Mouse (Mus musculus) forebrain, embryonic 15.5 days (tissue): ENCODE data around the gene Cyp19a1. TPM values are rescaled to one million over a fixed set of nuclear protein-coding genes. Genes with fewer than 3 reads are reported as not detected.

Experiments
- ATAC-seq: fragments of 200-750 bp; cut with Nextera tagmentation; replicated peaks from 2 replicates; pipeline ENCODE4 v1.8.0; 2017; ENCODE audit warnings: mild to moderate bottlenecking, moderate TSS enrichment, moderate library complexity
- H3K27ac ChIP-seq: fragments of 300-500 bp; sonication (generic); replicated peaks from 2 replicates; pipeline ENCODE4 v1.5.1; 2015; ENCODE audit warnings: mild to moderate bottlenecking, inconsistent platforms
- H3K27me3 ChIP-seq: fragments of 300-500 bp; sonication (generic); 2 replicates; pipeline ENCODE4 v1.6.1; 2015; ENCODE audit warnings: inconsistent platforms
- H3K36me3 ChIP-seq: fragments of 300-500 bp; sonication (generic); 2 replicates; pipeline ENCODE4 v1.6.1; 2015; ENCODE audit warnings: mild to moderate bottlenecking, inconsistent platforms
- H3K4me1 ChIP-seq: fragments of 300-500 bp; sonication (generic); 2 replicates; pipeline ENCODE4 v1.6.1; 2015; ENCODE audit warnings: inconsistent platforms
- H3K4me2 ChIP-seq: fragments of 300-500 bp; sonication (generic); replicated peaks from 2 replicates; pipeline ENCODE4 v1.6.1; 2015; ENCODE audit warnings: mild to moderate bottlenecking, inconsistent platforms
- H3K4me3 ChIP-seq: fragments of 300-500 bp; sonication (generic); 2 replicates; pipeline ENCODE4 v1.5.1; 2015; ENCODE audit warnings: mild to moderate bottlenecking, inconsistent platforms
- H3K9ac ChIP-seq: fragments of 300-500 bp; sonication (generic); replicated peaks from 2 replicates; pipeline ENCODE4 v1.6.1; 2015; ENCODE audit warnings: mild to moderate bottlenecking, inconsistent platforms
- H3K9me3 ChIP-seq: fragments of 300-500 bp; sonication (generic); 2 replicates; pipeline ENCODE4 v1.6.1; 2016; ENCODE audit warnings: inconsistent platforms
- WGBS: fragments of 180-500 bp; shearing (Covaris S2); methylation state at CpG from one replicate; pipeline ENCODE4 v1.1.7; 2015; ENCODE audit warnings: mixed read lengths; 5-methylcytosine and 5-hydroxymethylcytosine counted together
- polyA plus RNA-seq: library from polyadenylated mRNA; unstranded; fragments of >200 nt; fragmentation: Nextera tagmentation; extraction: Ambion mirVana; gene quantifications from 2 replicates; pipeline ENCODE4 v1.2.1, GENCODE M21; 2015

Gene Cyp19a1
- polyA plus RNA-seq, 1 experiment from 2014 or later, result 1.1 TPM

DNA sequence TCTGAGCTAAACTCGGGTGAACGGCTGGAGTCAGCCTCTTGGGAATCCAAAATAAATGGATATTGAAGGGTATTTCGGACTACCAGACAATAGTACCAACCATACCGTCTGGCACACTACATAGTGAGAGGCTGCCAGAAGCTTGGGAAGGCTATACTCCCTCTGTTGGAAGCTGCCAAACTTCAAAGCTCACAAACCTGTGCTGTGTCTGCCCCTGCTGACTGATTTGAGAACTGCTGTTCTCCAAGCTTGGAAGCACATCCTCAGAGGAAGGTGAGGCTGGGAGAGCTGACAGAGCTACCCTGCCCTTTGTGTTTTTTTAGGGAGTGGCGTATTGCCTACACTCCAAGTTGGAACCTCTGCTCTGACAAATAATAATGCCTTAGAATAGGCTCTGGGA, 104.8 kb downstream of the Cyp19a1 start:
- Histone ChIP-seq H3K9me3 (no peaks in the 10 kb centered on the region), H3K4me3 (no peak overlapping the region), H3K36me3 (no peaks in the 10 kb centered on the region), H3K9ac (no peak overlapping the region), H3K27ac (no peak overlapping the region), H3K4me1 (no peaks in the 10 kb centered on the region), H3K4me2 (no peak overlapping the region), H3K27me3 (no peaks in the 10 kb centered on the region)
- no peak for ATAC-seq
- WGBS, result 69% methylated on average over 5 of the region's 5 CpGs

GRCm38 (mm10) chr9:54153679-54154078, 114.2 kb downstream of the Cyp19a1 start:
- no peaks in the 10 kb centered on the region for H3K9me3 ChIP-seq
- H3K36me3 ChIP-seq, result no peaks in the 10 kb centered on the region
- no peak overlapping the region for H3K27ac ChIP-seq
- H3K4me2 ChIP-seq, result no peak overlapping the region
- H3K9ac ChIP-seq, result no peak overlapping the region
- H3K27me3 ChIP-seq, result no peaks in the 10 kb centered on the region
- no peaks in the 10 kb centered on the region for H3K4me1 ChIP-seq
- ATAC-seq, result no peak
- 88% methylated on average over 5 of the region's 5 CpGs for WGBS
- no peak overlapping the region for H3K4me3 ChIP-seq

DNA sequence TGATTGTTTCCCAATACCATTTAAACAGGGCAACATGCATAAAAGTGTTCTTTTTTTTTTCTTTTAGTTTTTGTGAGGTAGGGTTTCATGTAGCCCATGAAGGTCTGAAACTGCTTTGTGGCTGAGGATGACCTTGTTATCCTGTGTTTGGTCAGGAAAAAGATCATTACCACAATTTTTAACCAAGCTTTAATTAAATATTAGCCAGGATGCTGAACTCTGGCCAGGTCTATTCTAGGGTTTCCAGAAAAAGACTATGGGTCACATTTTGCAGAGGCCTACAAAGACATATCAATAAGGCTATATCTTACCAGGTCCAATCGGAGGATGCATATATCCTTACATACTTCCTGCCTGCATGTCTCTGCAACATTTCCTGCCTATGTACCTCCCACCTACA, 128.7 kb downstream of the Cyp19a1 start:
- H3K9ac ChIP-seq, result no peak overlapping the region
- ATAC-seq, result no peak
- no peaks in the 10 kb centered on the region for H3K36me3 ChIP-seq
- H3K27ac ChIP-seq, result no peak overlapping the region
- WGBS, result 95% methylated on average over 1 of the region's 1 CpGs
- H3K4me1 ChIP-seq, result no peaks in the 10 kb centered on the region
- H3K4me3 ChIP-seq, result no peak overlapping the region
- H3K9me3 ChIP-seq, result no peaks in the 10 kb centered on the region
- H3K27me3 ChIP-seq, result no peaks in the 10 kb centered on the region
- H3K4me2 ChIP-seq, result no peak overlapping the region

Other genes starting within 250 kb of the Cyp19a1 start
- gene Tnfaip8l3, start 199.7 kb downstream of the Cyp19a1 start, polyA plus RNA-seq, result 0.31 and 0.56 TPM in 2 replicates
- gene Gldn, start 18.4 kb upstream of the Cyp19a1 start, polyA plus RNA-seq, result 0.13 and 0.19 TPM in 2 replicates
- 52.4 and 53.5 TPM in 2 replicates for gene Dmxl2, start 233.5 kb upstream of the Cyp19a1 start, polyA plus RNA-seq